ENCODE assay signal across 8 mouse cellular contexts in genomic region chr7:25250141-25250972, GRCm38 (mm10). TPM values are rescaled to one million over a fixed set of nuclear protein-coding genes. Genes with fewer than 3 reads are reported as not detected.
DNase-seq lines count a peak whose midpoint lies in the region; ATAC-seq and TF ChIP-seq lines count a peak whose summit lies in the region.

Gene Erf, minus strand, starts transcription at chr7:25250761.

- in situ Hi-C loops in ES-E14 (cut with MboI; ENCODE audit: low sequenced_read_pairs in 2 of 2, unreplicated experiment in 2 of 2): no loop called here

- peaks cover 3 to 18% of the 10 kb centered on the region in 2 experiments for H3K4me1 ChIP-seq in ES-E14 (ENCODE audit: control insufficient read depth in 2 of 2, insufficient read depth in 2 of 2, low read length in 2 of 2, poor library complexity in 1 of 2)
- H3K4me1 ChIP-seq in cerebellum, adult 2 months (ENCODE audit: control insufficient read depth, insufficient read depth, low read length): peaks cover 17% of the 10 kb centered on the region; the same call in 1 of the 2 replicates
- H3K4me1 ChIP-seq in forebrain, postnatal 0 days (ENCODE audit: insufficient read depth): peaks cover 36% of the 10 kb centered on the region
- peaks cover 19% of the 10 kb centered on the region for H3K4me1 ChIP-seq in lung, adult 2 months (ENCODE audit: control insufficient read depth, insufficient read depth, low read length)
- H3K4me1 ChIP-seq in neural tube, embryonic 15.5 days: peaks cover 67% of the 10 kb centered on the region

- no peaks in the 10 kb centered on the region for H3K9me3 ChIP-seq in ES-E14 (ENCODE audit: control insufficient read depth, insufficient read depth, low read depth, low read length)
- H3K9me3 ChIP-seq in forebrain, postnatal 0 days (ENCODE audit: low read length): no peaks in the 10 kb centered on the region
- H3K9me3 ChIP-seq in neural tube, embryonic 15.5 days (replicated peaks): no peaks in the 10 kb centered on the region

- intact Hi-C loops in heart, postnatal 36 days (cut with DNase I): loop anchor here (2.0 kb wide), 1 partner anchor 14 kb away; no protein-coding TSS in a partner anchor

- peak; percentile 82 for DNase-seq in ES-E14 (ENCODE audit: low read depth, low spot score)
- peak; percentile 91 to 92 for DNase-seq in cerebellum, adult 2 months
- peak; percentile 93 for DNase-seq in forebrain, postnatal 0 days
- DNase-seq in heart, postnatal 36 days: peak; percentile 97
- peak; percentile 93 to 98 for DNase-seq in layer of hippocampus, adult 2 months (ENCODE audit: low spot score in 2 of 2)
- peak; percentile 94 for DNase-seq in lung, adult 2 months
- peak; percentile 90 for DNase-seq in testis, postnatal 14 days (ENCODE audit: low spot score)

- H3K27ac ChIP-seq in ES-E14 (ENCODE audit: insufficient read depth, low read depth, low read length, poor library complexity, severe bottlenecking): peak within 1 kb of the TSS; percentile 94
- H3K27ac ChIP-seq in cerebellum, adult 2 months (ENCODE audit: insufficient read depth, low read length): peak within 1 kb of the TSS; percentile 98
- peak within 1 kb of the TSS; percentile 96 for H3K27ac ChIP-seq in forebrain, postnatal 0 days (ENCODE audit: low read depth, low read length)
- peak within 1 kb of the TSS; percentile 99 for H3K27ac ChIP-seq in layer of hippocampus, adult 2 months
- peak within 1 kb of the TSS; percentile 90 for H3K27ac ChIP-seq in neural tube, embryonic 15.5 days (replicated peaks)

- peak; percentile 80 for ATAC-seq in forebrain, postnatal 0 days
- peak; percentile 85 for ATAC-seq in neural tube, embryonic 15.5 days (ENCODE audit: low FRiP score)

- WGBS in cerebellum, adult 2 months: 1% methylated on average over 67 of the region's 81 CpGs
- 1% methylated on average over 71 of the region's 81 CpGs for WGBS in forebrain, postnatal 0 days
- WGBS in lung, adult 2 months: under 1% methylated on average over 69 of the region's 81 CpGs
- under 1% methylated on average over 74 of the region's 81 CpGs for WGBS in neural tube, embryonic 15.5 days

- peak within 1 kb of the TSS; percentile 92 to 98 for H3K4me3 ChIP-seq in ES-E14 (ENCODE audit: insufficient read depth in 1 of 2, low read depth in 1 of 2, low read length in 2 of 2, poor library complexity in 1 of 2, severe bottlenecking in 1 of 2)
- peak within 1 kb of the TSS; percentile 72 for H3K4me3 ChIP-seq in cerebellum, adult 2 months (replicated peaks; ENCODE audit: insufficient read depth, low read depth, low read length)
- H3K4me3 ChIP-seq in forebrain, postnatal 0 days (ENCODE audit: low read depth, low read length): peak within 1 kb of the TSS; percentile 87
- peak within 1 kb of the TSS; percentile 97 for H3K4me3 ChIP-seq in layer of hippocampus, adult 2 months
- peak within 1 kb of the TSS; percentile 74 for H3K4me3 ChIP-seq in lung, adult 2 months (replicated peaks; ENCODE audit: extremely low read depth, low read depth, low read length)
- H3K4me3 ChIP-seq in neural tube, embryonic 15.5 days (replicated peaks): peak within 1 kb of the TSS; percentile 85

- H3K4me2 ChIP-seq in forebrain, postnatal 0 days (ENCODE audit: low read depth): peak within 1 kb of the TSS; percentile 85
- peak within 1 kb of the TSS; percentile 96 for H3K4me2 ChIP-seq in neural tube, embryonic 15.5 days

- peak within 1 kb of the TSS; percentile 87 for H3K9ac ChIP-seq in ES-E14 (ENCODE audit: insufficient read depth, low read depth, low read length, poor library complexity, severe bottlenecking)
- peak within 1 kb of the TSS; percentile 69 for H3K9ac ChIP-seq in forebrain, postnatal 0 days
- peak within 1 kb of the TSS; percentile 70 for H3K9ac ChIP-seq in neural tube, embryonic 15.5 days (replicated peaks)

- TF ChIP-seq POLR2A in cerebellum, adult 2 months (IDR thresholded peaks at IDR 0.05; ENCODE audit: borderline replicate concordance, insufficient read depth, low read length): peak; percentile 35; the same call in 1 of the 2 replicates
- peak; percentile 68; the same call in 1 of the 2 replicates for TF ChIP-seq POLR2A in lung, adult 2 months (IDR thresholded peaks at IDR 0.05; ENCODE audit: borderline replicate concordance, extremely low read depth, low read depth, low read length)

- H3K36me3 ChIP-seq in ES-E14 (ENCODE audit: control insufficient read depth, insufficient read depth, low read length, poor library complexity, severe bottlenecking): peaks cover 16% of the 10 kb centered on the region
- H3K36me3 ChIP-seq in forebrain, postnatal 0 days (ENCODE audit: insufficient read depth): peaks cover 2% of the 10 kb centered on the region; the same call in 1 of the 2 replicates
- H3K36me3 ChIP-seq in neural tube, embryonic 15.5 days: no peaks in the 10 kb centered on the region

- no peak for TF ChIP-seq CTCF in cerebellum, adult 2 months (IDR thresholded peaks at IDR 0.05; ENCODE audit: borderline replicate concordance, insufficient read depth, low read depth, low read length)
- TF ChIP-seq CTCF in forebrain, postnatal 0 days (IDR thresholded peaks at IDR 0.05; ENCODE audit: low read depth): no peak
- TF ChIP-seq CTCF in layer of hippocampus, adult 2 months (conservative IDR thresholded peaks at IDR 0.05): no peak
- no peak for TF ChIP-seq CTCF in lung, adult 2 months (IDR thresholded peaks at IDR 0.05; ENCODE audit: insufficient read depth, low read length)

- no peaks in the 10 kb centered on the region for H3K27me3 ChIP-seq in cerebellum, adult 2 months (ENCODE audit: control insufficient read depth, insufficient read depth, low read length)
- H3K27me3 ChIP-seq in forebrain, postnatal 0 days (ENCODE audit: insufficient read depth, low read length): no peaks in the 10 kb centered on the region
- no peaks in the 10 kb centered on the region for H3K27me3 ChIP-seq in neural tube, embryonic 15.5 days (replicated peaks)

TF ChIP-seq in ES-E14, 5 proteins besides CTCF, POLR2A, EP300 and RAD21:
- TF ChIP-seq MAFK (IDR thresholded peaks at IDR 0.05; ENCODE audit: insufficient read depth, low read depth, low read length) (no peak), ZNF384 (IDR thresholded peaks at IDR 0.05; ENCODE audit: low read depth, low read length) (no peak), ZC3H11A (IDR thresholded peaks at IDR 0.05; ENCODE audit: borderline replicate concordance, low read depth, low read length) (no peak), HCFC1 (IDR thresholded peaks at IDR 0.05; ENCODE audit: borderline replicate concordance, insufficient read depth, low read length) (no peak), CHD2 (IDR thresholded peaks at IDR 0.05; ENCODE audit: low read depth, low read length) (no peak)

RNA-seq across cellular contexts. Expression of gene Erf, which starts in this region (rescaled TPM):
- total RNA-seq in ES-E14 (2012; rRNA removed): 82.2 and 87.1 TPM in 2 replicates
- polyA plus RNA-seq in cerebellum, adult 2 months (2012; rRNA removed): 14.3 and 14.8 TPM in 2 replicates
- 11.8 and 16.5 TPM in 2 replicates for total RNA-seq in forebrain, postnatal 0 days (2014; rRNA removed)
- 3.7 and 4.5 TPM in 2 replicates for polyA plus RNA-seq in forebrain, postnatal 0 days (2015; fragmentation: Nextera tagmentation; extraction: Ambion mirVana)
- 10 to 100 TPM; 22.3 to 26.2 TPM for total RNA-seq in heart, postnatal 36 days (2021)
- 10 to 100 TPM; 40.3 to 45.1 TPM for total RNA-seq in layer of hippocampus, adult 2 months (2021)
- 41.1 and 51.4 TPM in 2 replicates for polyA plus RNA-seq in lung, adult 2 months (2012; rRNA removed)
- polyA plus RNA-seq in neural tube, embryonic 15.5 days (2015; fragmentation: Nextera tagmentation; extraction: Ambion mirVana): 3.7 and 6.5 TPM in 2 replicates

Comparison
In these comparisons a context has a peak if more than half of its experiments do, and no peak if none do; other contexts are left out.
1. Peak in every context shown above with its lines: DNase-seq, ATAC-seq, H3K4me3 ChIP-seq and H3K27ac ChIP-seq.